Mouse (Mus musculus) liver, embryonic 14.5 days (tissue): ENCODE results near the gene Ccser2. TPM values are rescaled to one million over a fixed set of nuclear protein-coding genes. Genes with fewer than 3 reads are reported as not detected.

ENCODE experiments used
- ATAC-seq: fragments of 200-750 bp; cut with Nextera tagmentation; 2 replicates; pipeline ENCODE4 v1.8.0; 2017; ENCODE audit warnings: moderate number of reproducible peaks, mild to moderate bottlenecking, moderate library complexity; ENCODE audit not compliant: insufficient read depth
- DNase-seq, 3 experiments: peaks; one replicate each; pipeline ENCODE4 v3.0.0-alpha.2; 2012 to 2013; ENCODE audit warnings: low read depth in 3 of 3, low spot score in 3 of 3
- H3K27ac ChIP-seq: fragments of 300-500 bp; sonication (generic); 2 replicates; pipeline ENCODE4 v1.5.1; 2014; ENCODE audit warnings: moderate library complexity, mild to moderate bottlenecking, control low read depth, inconsistent platforms
- H3K27me3 ChIP-seq: fragments of 300-500 bp; sonication (generic); 2 replicates; pipeline ENCODE4 v1.6.1; 2014; ENCODE audit warnings: mild to moderate bottlenecking, low read length, moderate library complexity; ENCODE audit not compliant: control insufficient read depth, insufficient read depth
- H3K36me3 ChIP-seq: fragments of 300-500 bp; sonication (generic); replicated peaks from 2 replicates; pipeline ENCODE4 v1.6.1; 2014; ENCODE audit warnings: low read depth; ENCODE audit not compliant: control insufficient read depth, insufficient read depth
- H3K4me1 ChIP-seq, 2 experiments: fragments of 200-500 bp in 1 of 2; fragments of 300-500 bp in 1 of 2; sonication (generic) in 1 of 2; replicated peaks; 2 replicates each; pipeline ENCODE4 v1.6.1; 2012 to 2014; ENCODE audit warnings: antibody characterized with exemption in 1 of 2, inconsistent platforms in 1 of 2, low read length in 1 of 2; ENCODE audit not compliant: control insufficient read depth in 2 of 2, insufficient read depth in 2 of 2
- H3K4me2 ChIP-seq: fragments of 300-500 bp; sonication (generic); 2 replicates; pipeline ENCODE4 v1.6.1; 2014; ENCODE audit warnings: low read depth, mild to moderate bottlenecking, control low read depth, moderate library complexity
- H3K4me3 ChIP-seq, 2 experiments: fragments of 200-500 bp in 1 of 2; fragments of 300-500 bp in 1 of 2; sonication (generic) in 1 of 2; 2 replicates each; pipeline ENCODE4 v1.5.1; 2012 to 2014; ENCODE audit warnings: low read depth in 2 of 2, low read length in 2 of 2, mild to moderate bottlenecking in 2 of 2, control low read depth in 1 of 2, inconsistent platforms in 1 of 2, moderate library complexity in 1 of 2; ENCODE audit not compliant: insufficient read depth in 1 of 2
- H3K9ac ChIP-seq: fragments of 300-500 bp; sonication (generic); replicated peaks from 2 replicates; pipeline ENCODE4 v1.6.1; 2014; ENCODE audit warnings: mild to moderate bottlenecking, control low read depth, moderate library complexity
- H3K9me3 ChIP-seq: fragments of 300-500 bp; sonication (generic); 2 replicates; pipeline ENCODE4 v1.6.1; 2016; ENCODE audit warnings: low read length, mixed read lengths; ENCODE audit not compliant: control insufficient read depth
- CTCF ChIP-seq: IDR thresholded peaks from 2 replicates; pipeline ENCODE4 v1.5.1; 2016; ENCODE audit warnings: antibody characterized with exemption, low read depth, control low read depth
- EP300 ChIP-seq: IDR thresholded peaks from 2 replicates; pipeline ENCODE4 v1.6.1; 2016; ENCODE audit warnings: antibody characterized with exemption, low read depth
- WGBS: fragments of 180-500 bp; shearing (Covaris S2); extraction: QIAGEN DNeasy Blood & Tissue Kit; methylation state at CpG from one replicate; pipeline ENCODE4 v1.1.7; 2014; ENCODE audit not compliant: insufficient replicate concordance; 5-methylcytosine and 5-hydroxymethylcytosine counted together
- polyA plus RNA-seq, 2 experiments: library from polyadenylated mRNA; depleted of rRNA in 1 of 2; stranded (reverse) in 1 of 2; unstranded in 1 of 2; fragments of >200 nt; fragmentation: Nextera tagmentation in 1 of 2; extraction: Ambion mirVana in 1 of 2; gene quantifications; 2 replicates each; pipeline versions ENCODE4 v1.2.1 to v1.2.3; 2012 to 2014

Ccser2 gene
- polyA plus RNA-seq, 2 experiments = 1.6 to 4.1 TPM

DNA sequence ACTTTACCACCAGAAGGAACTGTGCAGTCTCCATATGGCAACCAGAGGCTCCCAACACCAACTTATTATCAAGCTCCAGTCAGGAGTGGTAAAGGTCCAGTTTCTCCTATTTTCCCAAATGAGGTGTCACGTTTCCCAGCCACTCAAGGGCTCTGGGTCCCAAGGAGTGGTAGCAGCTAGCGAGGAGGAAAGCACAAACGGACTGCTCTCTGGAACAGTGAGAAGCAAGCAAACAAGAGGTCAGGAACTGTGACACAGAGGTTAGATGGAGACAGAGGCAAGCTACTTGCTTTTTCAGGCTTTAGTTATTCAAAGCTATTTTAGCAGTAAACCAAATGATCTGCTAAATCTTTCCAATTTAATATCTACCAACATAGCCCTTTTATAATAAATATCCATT lies 3.2 kb downstream of the Ccser2 start:
- no peak overlapping the region for H3K4me3 ChIP-seq
- peaks cover 5 to 12% of the 10 kb centered on the region in 2 experiments; a peak in 3 of 4 replicates for H3K4me1 ChIP-seq
- H3K27me3 ChIP-seq = no peaks in the 10 kb centered on the region
- H3K9ac ChIP-seq = no peak overlapping the region
- no peaks in the 10 kb centered on the region for H3K36me3 ChIP-seq
- ATAC-seq = no peak
- H3K4me2 ChIP-seq = no peak overlapping the region
- 61% methylated on average over 3 of the region's 3 CpGs for WGBS
- TF ChIP-seq CTCF (no peak), EP300 (no peak)
- H3K9me3 ChIP-seq = no peaks in the 10 kb centered on the region
- no peak for DNase-seq
- no peak overlapping the region for H3K27ac ChIP-seq

DNA sequence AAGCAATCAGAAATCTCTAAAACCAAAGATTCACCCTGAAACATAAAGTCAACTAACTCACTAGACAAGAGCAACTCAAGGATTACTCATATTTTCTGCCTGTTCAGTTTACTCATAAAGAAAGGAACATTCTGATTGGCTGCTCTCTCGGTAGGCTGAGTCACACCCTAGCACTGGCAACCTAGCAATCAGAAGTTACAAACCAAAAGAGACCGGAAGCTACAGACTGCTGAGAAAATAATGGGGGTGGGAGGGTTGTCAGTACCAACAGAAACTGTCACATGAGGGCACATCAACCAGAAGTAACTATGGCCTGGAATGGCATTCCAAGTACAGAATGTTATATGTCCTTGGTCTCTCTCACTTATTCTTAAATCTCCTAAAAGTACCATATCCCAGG lies 6.1 kb downstream of the Ccser2 start:
- Histone ChIP-seq H3K36me3 (no peaks in the 10 kb centered on the region), H3K9ac (no peak overlapping the region), H3K27me3 (no peaks in the 10 kb centered on the region), H3K9me3 (no peaks in the 10 kb centered on the region), H3K4me3 (no peak overlapping the region), H3K4me2 (no peak overlapping the region), H3K4me1 (0 out of 4 replicates have a peak, but pooled peaks cover 0 to 3% of the 10 kb centered on the region in 2 experiments), H3K27ac (no peak overlapping the region)
- WGBS = 49% methylated on average over 2 of the region's 2 CpGs
- DNase-seq (no peak), ATAC-seq (no peak)
- TF ChIP-seq EP300 (no peak), CTCF (no peak)

DNA sequence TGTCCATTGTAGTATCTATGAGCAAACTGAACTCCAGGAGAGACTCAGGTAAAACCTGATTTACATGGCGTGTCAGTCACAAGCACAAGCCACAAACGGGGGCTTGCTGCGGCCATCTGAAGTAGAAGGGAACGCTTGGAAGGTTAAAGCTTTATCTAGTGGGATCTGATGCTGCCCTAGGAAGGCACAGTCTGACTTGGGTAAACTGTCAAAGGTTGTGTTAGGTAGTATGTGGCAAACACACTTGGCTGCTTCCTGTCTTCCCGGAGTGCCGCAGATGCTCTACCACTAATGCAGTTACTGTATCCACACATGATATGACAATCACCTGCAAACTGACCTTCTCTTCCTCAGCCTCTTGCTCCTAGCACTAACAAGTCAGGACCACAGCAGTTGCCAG lies 10.9 kb downstream of the Ccser2 start:
- Histone ChIP-seq H3K4me3 (no peak overlapping the region), H3K27ac (no peak overlapping the region), H3K9ac (no peak overlapping the region), H3K4me1 (peaks cover 0 to 4% of the 10 kb centered on the region in 2 experiments; a peak in 2 of 4 replicates), H3K27me3 (no peaks in the 10 kb centered on the region), H3K36me3 (no peaks in the 10 kb centered on the region), H3K9me3 (no peaks in the 10 kb centered on the region), H3K4me2 (no peak overlapping the region)
- DNase-seq (no peak), ATAC-seq (no peak)
- TF ChIP-seq CTCF = no peak
- no peak for TF ChIP-seq EP300
- 63% methylated on average over 6 of the region's 6 CpGs for WGBS

GRCm38 (mm10) chr14:36957261-36957660 lies 11.3 kb downstream of the Ccser2 start:
- no peaks in the 10 kb centered on the region for H3K9me3 ChIP-seq
- TF ChIP-seq CTCF (no peak), EP300 (no peak)
- H3K27ac ChIP-seq = no peak overlapping the region
- no peak for DNase-seq
- 0 out of 2 replicates have a peak, but pooled peaks have one; percentile 23 for ATAC-seq
- no peaks in the 10 kb centered on the region for H3K27me3 ChIP-seq
- peaks cover 0 to 4% of the 10 kb centered on the region in 2 experiments; a peak in 2 of 4 replicates for H3K4me1 ChIP-seq
- WGBS = 59% methylated on average over 6 of the region's 6 CpGs
- no peak overlapping the region for H3K9ac ChIP-seq
- no peak overlapping the region for H3K4me3 ChIP-seq
- H3K36me3 ChIP-seq = no peaks in the 10 kb centered on the region
- no peak overlapping the region for H3K4me2 ChIP-seq

DNA sequence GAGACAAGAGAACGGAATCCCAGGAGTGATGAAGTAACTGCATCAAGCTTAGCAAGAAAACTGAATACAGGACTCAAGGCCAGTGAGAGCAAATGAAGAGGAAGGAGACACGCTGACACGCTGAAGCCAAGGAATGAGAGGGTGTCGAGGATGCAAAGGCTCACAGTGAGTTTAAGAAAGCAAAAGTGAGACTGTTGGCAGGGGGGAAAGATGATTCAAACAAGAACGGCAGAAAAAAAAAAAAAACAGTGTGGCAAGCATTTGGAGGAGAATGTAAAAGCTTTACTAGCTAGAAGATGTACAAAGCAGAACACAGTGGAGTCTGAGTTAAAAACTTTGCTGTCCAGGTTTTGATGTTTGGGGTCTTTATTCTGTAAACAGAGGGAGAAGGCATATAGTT lies 11.9 kb downstream of the Ccser2 start:
- no peaks in the 10 kb centered on the region for H3K27me3 ChIP-seq
- no peak overlapping the region for H3K27ac ChIP-seq
- ATAC-seq = no peak
- no peaks in the 10 kb centered on the region for H3K36me3 ChIP-seq
- no peak for TF ChIP-seq CTCF
- TF ChIP-seq EP300 = no peak
- DNase-seq = no peak
- 49% methylated on average over 5 of the region's 5 CpGs for WGBS
- no peak overlapping the region for H3K4me2 ChIP-seq
- H3K9me3 ChIP-seq = no peaks in the 10 kb centered on the region
- no peak overlapping the region for H3K4me3 ChIP-seq
- H3K4me1 ChIP-seq = peaks cover 0 to 4% of the 10 kb centered on the region in 2 experiments; a peak in 2 of 4 replicates
- H3K9ac ChIP-seq = no peak overlapping the region
